Mouse (Mus musculus) small intestine, adult 2 months (tissue): ENCODE measurements around the gene Trmt1. TPM values are rescaled to one million over a fixed set of nuclear protein-coding genes. Genes with fewer than 3 reads are reported as not detected.

Source experiments
- H3K27ac ChIP-seq: fragments of 200-500 bp; 2 replicates; pipeline ENCODE4 v1.5.1; 2012; ENCODE audit warnings: low read depth, low read length, control low read depth, inconsistent platforms; ENCODE audit not compliant: insufficient read depth
- H3K27me3 ChIP-seq: fragments of 200-500 bp; 2 replicates; pipeline ENCODE4 v1.6.1; 2012; ENCODE audit warnings: mild to moderate bottlenecking, moderate library complexity, low read length, inconsistent platforms; ENCODE audit not compliant: control insufficient read depth, insufficient read depth
- H3K36me3 ChIP-seq: fragments of 200-500 bp; 2 replicates; pipeline ENCODE4 v1.6.1; 2012; ENCODE audit warnings: mild to moderate bottlenecking, low read length, control low read depth, inconsistent platforms; ENCODE audit not compliant: control insufficient read depth, insufficient read depth
- H3K4me1 ChIP-seq: fragments of 200-500 bp; 2 replicates; pipeline ENCODE4 v1.6.1; 2012; ENCODE audit warnings: low read length, inconsistent platforms, mixed read lengths; ENCODE audit not compliant: control insufficient read depth, insufficient read depth, insufficient read length
- H3K4me3 ChIP-seq: fragments of 200-500 bp; 2 replicates; pipeline ENCODE4 v1.5.1; 2012; ENCODE audit warnings: low read depth, mild to moderate bottlenecking, control low read depth, inconsistent platforms, low read length, moderate library complexity
- CTCF ChIP-seq: fragments of 200-500 bp; IDR thresholded peaks from 2 replicates; pipeline ENCODE4 v1.5.1; 2012; ENCODE audit warnings: low read depth, mild to moderate bottlenecking, control low read depth, inconsistent platforms, low read length, moderate library complexity, mixed read lengths; ENCODE audit not compliant: insufficient replicate concordance, insufficient read length; ENCODE audit errors: extremely low read depth
- POLR2A ChIP-seq: fragments of 200-500 bp; IDR thresholded peaks from 2 replicates; pipeline ENCODE4 v1.6.1; 2012; ENCODE audit warnings: low read depth, mild to moderate bottlenecking, control low read depth, inconsistent platforms, low read length, moderate library complexity
- WGBS: fragments of 180-500 bp; shearing (Covaris S2); methylation state at CpG from one replicate; pipeline ENCODE4 v1.1.7; 2018; 5-methylcytosine and 5-hydroxymethylcytosine counted together
- polyA plus RNA-seq: library from polyadenylated mRNA; depleted of rRNA; stranded (reverse); fragments of >200 nt; gene quantifications from 2 replicates; pipeline ENCODE4 v1.2.3, GENCODE M21; 2012; rRNA removed

Gene Trmt1
- 38.3 and 55.2 TPM in 2 replicates for polyA plus RNA-seq

- 4% methylated on average over 20 of the region's 20 CpGs for WGBS
- Histone ChIP-seq H3K4me1 (peaks cover 18% of the 10 kb centered on the region), H3K4me3 (peak within 1 kb of the TSS; percentile 99), H3K27ac (peak within 1 kb of the TSS; percentile 52), H3K36me3 (peaks cover 7% of the 10 kb centered on the region; the same call in 1 of the 2 replicates), H3K27me3 (no peaks in the 10 kb centered on the region)
- TF ChIP-seq POLR2A (no peak), CTCF (no peak)
Observed at GRCm38 (mm10) chr8:84686191-84687002, at the start of gene Trmt1. Trmt1 (plus strand) TSS chr8:84686307.

GRCm38 (mm10) chr8:84637946-84638554 is 48.1 kb upstream of the Trmt1 start:
- no peak overlapping the region for H3K27ac ChIP-seq
- 34% methylated on average over 8 of the region's 8 CpGs for WGBS
- H3K27me3 ChIP-seq, result no peaks in the 10 kb centered on the region
- TF ChIP-seq POLR2A, result no peak
- no peak for TF ChIP-seq CTCF
- H3K4me3 ChIP-seq, result peak overlapping the region; percentile 89
- peaks cover 9% of the 10 kb centered on the region for H3K4me1 ChIP-seq
- no peaks in the 10 kb centered on the region for H3K36me3 ChIP-seq

- H3K36me3 ChIP-seq, result no peaks in the 10 kb centered on the region
- no peak for TF ChIP-seq CTCF
- TF ChIP-seq POLR2A, result no peak
- H3K4me3 ChIP-seq, result peak overlapping the region; percentile 89
- peaks cover 9% of the 10 kb centered on the region for H3K4me1 ChIP-seq
- WGBS, result 2% methylated on average over 41 of the region's 52 CpGs
- H3K27ac ChIP-seq, result no peak overlapping the region
- H3K27me3 ChIP-seq, result no peaks in the 10 kb centered on the region
Observed at GRCm38 (mm10) chr8:84638555-84639161, 47.4 kb upstream of the Trmt1 start.

- Histone ChIP-seq H3K36me3 (no peaks in the 10 kb centered on the region), H3K4me1 (peaks cover 9% of the 10 kb centered on the region), H3K27ac (no peak overlapping the region), H3K27me3 (no peaks in the 10 kb centered on the region), H3K4me3 (peak overlapping the region; percentile 89)
- TF ChIP-seq CTCF (peak; percentile 73), POLR2A (0 out of 2 replicates have a peak, but pooled peaks have one; percentile 25)
- WGBS, result 3% methylated on average over 106 of the region's 106 CpGs
Observed at GRCm38 (mm10) chr8:84639162-84640009, 46.7 kb upstream of the Trmt1 start.

- 22% methylated on average over 9 of the region's 9 CpGs for WGBS
- no peak overlapping the region for H3K27ac ChIP-seq
Observed at GRCm38 (mm10) chr8:84640010-84640588, 46.0 kb upstream of the Trmt1 start.

GRCm38 (mm10) chr8:84640617-84641294 is 45.4 kb upstream of the Trmt1 start:
- Histone ChIP-seq H3K36me3 (no peaks in the 10 kb centered on the region), H3K4me1 (peaks cover 9% of the 10 kb centered on the region), H3K27me3 (no peaks in the 10 kb centered on the region), H3K27ac (no peak overlapping the region), H3K4me3 (no peak overlapping the region)
- no peak for TF ChIP-seq POLR2A
- 71% methylated on average over 7 of the region's 7 CpGs for WGBS

More at GRCm38 (mm10) chr8:84640010-84640588, 46.0 kb upstream of the Trmt1 start:
- Histone ChIP-seq H3K4me1 (peaks cover 9% of the 10 kb centered on the region), H3K27me3 (no peaks in the 10 kb centered on the region), H3K36me3 (no peaks in the 10 kb centered on the region), H3K4me3 (peak overlapping the region; percentile 68)
- TF ChIP-seq POLR2A (no peak), CTCF (no peak)
